Mouse (Mus musculus) ES-E14 (cell line): ENCODE results near the gene 6430550D23Rik.

Experiments
- CHD2 ChIP-seq: IDR thresholded peaks from 2 replicates; pipeline ENCODE4 v1.6.1; 2014; ENCODE audit warnings: mild to moderate bottlenecking, low read depth, low read length, inconsistent platforms
- HCFC1 ChIP-seq: IDR thresholded peaks from 2 replicates; pipeline ENCODE4 v1.6.1; 2012; ENCODE audit warnings: low read length, inconsistent platforms, borderline replicate concordance; ENCODE audit not compliant: insufficient read depth
- MAFK ChIP-seq: IDR thresholded peaks from 2 replicates; pipeline ENCODE4 v1.6.1; 2014; ENCODE audit warnings: mild to moderate bottlenecking, low read depth, low read length, inconsistent platforms; ENCODE audit not compliant: insufficient read depth
- ZC3H11A ChIP-seq: IDR thresholded peaks from 2 replicates; pipeline ENCODE4 v1.6.1; 2012; ENCODE audit warnings: low read depth, mild to moderate bottlenecking, inconsistent platforms, low read length, borderline replicate concordance
- ZNF384 ChIP-seq: IDR thresholded peaks from 2 replicates; pipeline ENCODE4 v1.6.1; 2012; ENCODE audit warnings: low read depth, low read length, inconsistent platforms

GRCm38 (mm10) chr2:155974087-155974731 lies 33.6 kb downstream of the 6430550D23Rik start:
- TF ChIP-seq ZC3H11A (no peak), CHD2 (no peak), ZNF384 (no peak), HCFC1 (no peak), MAFK (no peak)
